ENCODE assay signal across 8 mouse cellular contexts in genomic region chr1:167661123-167661522, GRCm38 (mm10). TPM values are rescaled to one million over a fixed set of nuclear protein-coding genes. Genes with fewer than 3 reads are reported as not detected.
A peak's percentile ranks its signal among the peaks of the same experiment; 100 is the strongest.
DNase-seq lines count a peak whose midpoint lies in the region; ATAC-seq lines count a peak whose summit lies in the region.
"Had no signal": no experiment of that assay in that cellular context is flagged by ENCODE, and none has a peak within 500 bp of the region (broad histone marks: within the 10 kb centered on the region; RNA-seq: fewer than 3 reads in every experiment).

No protein-coding gene starts in this region.

- 2% methylated on average over 19 of the region's 19 CpGs for WGBS in hindbrain, embryonic 16.5 days
- 2% methylated on average over 19 of the region's 19 CpGs for WGBS in neural tube, embryonic 11.5 days

- peak overlapping the region; percentile 56 for H3K4me2 ChIP-seq in hindbrain, embryonic 16.5 days (ENCODE audit: low read length)
- peak overlapping the region; percentile 40 for H3K4me2 ChIP-seq in neural tube, embryonic 11.5 days (ENCODE audit: low read depth)
- H3K4me2 ChIP-seq: liver, embryonic 15.5 days had no signal

- ATAC-seq in hindbrain, embryonic 16.5 days: peak; percentile 93
- no peak for ATAC-seq in neural tube, embryonic 11.5 days (ENCODE audit: insufficient read depth, low FRiP score, low TSS enrichment)

- no peak overlapping the region for H3K27ac ChIP-seq in hindbrain, embryonic 16.5 days (ENCODE audit: low read depth, low read length)
- H3K27ac ChIP-seq in neural tube, embryonic 11.5 days (ENCODE audit: low read depth, low read length): no peak overlapping the region
- H3K27ac ChIP-seq: liver, embryonic 15.5 days had no signal

- DNase-seq in testis, postnatal 10 days (ENCODE audit: low spot score): peak; percentile 61
- DNase-seq in testis, postnatal 14 days (ENCODE audit: low spot score): no peak
- DNase-seq in gastrocnemius, postnatal 14 days: peak; percentile 62
- DNase-seq in neural tube, embryonic 11.5 days (ENCODE audit: low spot score): no peak
- no peak for DNase-seq in left cerebral cortex, postnatal 4 days
- no peak for DNase-seq in layer of hippocampus, adult 18-20 months (ENCODE audit: low spot score in 2 of 2)

- peaks cover 13% of the 10 kb centered on the region for H3K4me1 ChIP-seq in hindbrain, embryonic 16.5 days (ENCODE audit: control insufficient read depth, insufficient read depth, low read depth, low read length)
- peaks cover 4% of the 10 kb centered on the region for H3K4me1 ChIP-seq in neural tube, embryonic 11.5 days (ENCODE audit: control insufficient read depth, insufficient read depth, low read length)
- H3K4me1 ChIP-seq: liver, embryonic 15.5 days had no signal

- intact Hi-C loops in gastrocnemius, postnatal 14 days (cut with DNase I; ENCODE audit: low total_unique reads): no loop called here
- intact Hi-C loops in left cerebral cortex, postnatal 4 days (cut with DNase I): no loop called here

- peak overlapping the region; percentile 30 for H3K4me3 ChIP-seq in hindbrain, embryonic 16.5 days (ENCODE audit: low read length)
- peak overlapping the region; percentile 12; the same call in 1 of the 2 replicates for H3K4me3 ChIP-seq in neural tube, embryonic 11.5 days (ENCODE audit: low read depth, low read length)
- H3K4me3 ChIP-seq: liver, embryonic 15.5 days had no signal

- H3K36me3 ChIP-seq in hindbrain, embryonic 16.5 days (ENCODE audit: control insufficient read depth, insufficient read depth, low read length): no peaks in the 10 kb centered on the region
- no peaks in the 10 kb centered on the region for H3K36me3 ChIP-seq in neural tube, embryonic 11.5 days (ENCODE audit: control insufficient read depth, insufficient read depth, low read length)
- H3K36me3 ChIP-seq: liver, embryonic 15.5 days had no signal

- peaks cover 3% of the 10 kb centered on the region for H3K27me3 ChIP-seq in hindbrain, embryonic 16.5 days (replicated peaks; ENCODE audit: control insufficient read depth, insufficient read depth, low read length)
- H3K27me3 ChIP-seq in neural tube, embryonic 11.5 days (ENCODE audit: control insufficient read depth, insufficient read depth, low read length): peaks cover 22% of the 10 kb centered on the region

- no peaks in the 10 kb centered on the region for H3K9me3 ChIP-seq in hindbrain, embryonic 16.5 days (ENCODE audit: control insufficient read depth, low read length)
- no peaks in the 10 kb centered on the region for H3K9me3 ChIP-seq in neural tube, embryonic 11.5 days (ENCODE audit: control insufficient read depth, low read length)
- H3K9me3 ChIP-seq: liver, embryonic 15.5 days had no signal

- peak overlapping the region; percentile 4 for H3K9ac ChIP-seq in hindbrain, embryonic 16.5 days (ENCODE audit: low read depth, low read length)
- H3K9ac ChIP-seq in neural tube, embryonic 11.5 days (ENCODE audit: low read length): no peak overlapping the region
- H3K9ac ChIP-seq: liver, embryonic 15.5 days had no signal

RNA-seq across cellular contexts. Expression of gene Lmx1a, which starts 27.9 kb away (rescaled TPM):
- total RNA-seq in gastrocnemius, postnatal 14 days (2021): under 1 TPM; 0.24 to 0.74 TPM
- 7.0 and 7.1 TPM in 2 replicates for polyA plus RNA-seq in hindbrain, embryonic 16.5 days (2015; fragmentation: Nextera tagmentation; extraction: Ambion mirVana)
- polyA plus RNA-seq in neural tube, embryonic 11.5 days (2014; fragmentation: Nextera tagmentation; extraction: Ambion mirVana): 2.8 and 3.7 TPM in 2 replicates
- under 1 TPM; 0.22 to 0.30 TPM for total RNA-seq in left cerebral cortex, postnatal 4 days (2021)
- total RNA-seq in layer of hippocampus, adult 18-20 months (2021): under 1 TPM in 1 of 2 experiments, not detected in 1; 0.10 TPM

Comparison
In these comparisons a context has a peak if more than half of its experiments do, and no peak if none do; other contexts are left out.
1. DNase-seq: peak in testis, postnatal 10 days (single experiment) and gastrocnemius, postnatal 14 days (single experiment); none in testis, postnatal 14 days (single experiment), neural tube, embryonic 11.5 days (single experiment), left cerebral cortex, postnatal 4 days (single experiment) and layer of hippocampus, adult 18-20 months (0 of 2).